Mouse (Mus musculus) liver, embryonic 14.5 days (tissue): ENCODE measurements at regions not wholly inside any gene's neighbourhood (a gene's known extent, or its start where the extent isn't known, plus 50 kb on each side); places are given as distances from the start of the nearest gene placed in this dataset.

Source experiments
- CTCF ChIP-seq: IDR thresholded peaks from 2 replicates; pipeline ENCODE4 v1.5.1; 2016; ENCODE audit warnings: antibody characterized with exemption, low read depth, control low read depth
- EP300 ChIP-seq: IDR thresholded peaks from 2 replicates; pipeline ENCODE4 v1.6.1; 2016; ENCODE audit warnings: antibody characterized with exemption, low read depth

GRCm38 (mm10) chr4:54071951-54072350 lies 246.1 kb downstream of the Tmem38b start:
- TF ChIP-seq CTCF (no peak), EP300 (no peak)
